Mouse (Mus musculus) heart, postnatal 0 days (tissue): ENCODE results near the gene Nepn. TPM values are rescaled to one million over a fixed set of nuclear protein-coding genes. Genes with fewer than 3 reads are reported as not detected.

Experiments used
- ATAC-seq: fragments of 200-750 bp; cut with Nextera tagmentation; 2 replicates; pipeline ENCODE4 v1.8.0; 2017; ENCODE audit warnings: low read depth, moderate number of reproducible peaks, moderate library complexity; ENCODE audit not compliant: insufficient read depth
- DNase-seq: peaks from one replicate; pipeline ENCODE4 v3.0.0-alpha.2; 2016; ENCODE audit warnings: low spot score
- H3K27ac ChIP-seq: fragments of 300-500 bp; sonication (generic); 2 replicates; pipeline ENCODE4 v1.5.1; 2014; ENCODE audit warnings: low read depth, mild to moderate bottlenecking
- H3K27me3 ChIP-seq: fragments of 300-500 bp; sonication (generic); 2 replicates; pipeline ENCODE4 v1.6.1; 2014; ENCODE audit warnings: low read length, mixed read lengths; ENCODE audit not compliant: control insufficient read depth, insufficient read depth
- H3K36me3 ChIP-seq: fragments of 300-500 bp; sonication (generic); replicated peaks from 2 replicates; pipeline ENCODE4 v1.6.1; 2014; ENCODE audit warnings: low read length, mixed read lengths; ENCODE audit not compliant: control insufficient read depth, insufficient read depth
- H3K4me1 ChIP-seq: fragments of 300-500 bp; sonication (generic); 2 replicates; pipeline ENCODE4 v1.6.1; 2014; ENCODE audit warnings: antibody characterized with exemption; ENCODE audit not compliant: control insufficient read depth, insufficient read depth
- H3K4me2 ChIP-seq: fragments of 300-500 bp; sonication (generic); 2 replicates; pipeline ENCODE4 v1.6.1; 2014; ENCODE audit warnings: low read depth, mild to moderate bottlenecking, low read length, moderate library complexity
- H3K4me3 ChIP-seq: fragments of 300-500 bp; sonication (generic); 2 replicates; pipeline ENCODE4 v1.5.1; 2014; ENCODE audit warnings: low read depth, low read length
- H3K9ac ChIP-seq: fragments of 300-500 bp; sonication (generic); replicated peaks from 2 replicates; pipeline ENCODE4 v1.6.1; 2014; ENCODE audit warnings: low read depth, low read length, mixed read lengths
- H3K9me3 ChIP-seq: fragments of 300-500 bp; sonication (generic); replicated peaks from 2 replicates; pipeline ENCODE4 v1.6.1; 2016; ENCODE audit warnings: low read length; ENCODE audit not compliant: control insufficient read depth
- CTCF ChIP-seq: IDR thresholded peaks from 2 replicates; pipeline ENCODE4 v1.5.1; 2016; ENCODE audit warnings: antibody characterized with exemption, control low read depth, low read depth
- EP300 ChIP-seq: IDR thresholded peaks from 2 replicates; pipeline ENCODE4 v1.6.1; 2016; ENCODE audit warnings: antibody characterized with exemption, low read depth
- WGBS: fragments of 180-500 bp; shearing (Covaris S2); extraction: QIAGEN DNeasy Blood & Tissue Kit; methylation state at CpG from one replicate; pipeline ENCODE4 v1.1.7; 2014; 5-methylcytosine and 5-hydroxymethylcytosine counted together
- polyA plus RNA-seq: library from polyadenylated mRNA; unstranded; fragments of >200 nt; fragmentation: Nextera tagmentation; extraction: Ambion mirVana; gene quantifications from 2 replicates; pipeline ENCODE4 v1.2.1, GENCODE M21; 2015
- total RNA-seq: library from RNA; depleted of rRNA; stranded (reverse); fragments of >200 nt; gene quantifications from 2 replicates; pipeline ENCODE4 v1.2.3, GENCODE M21; 2014; ENCODE audit warnings: low replicate concordance

Gene Nepn
- total and polyA plus RNA-seq, 2 experiments from 2014 or later = not detected

DNA sequence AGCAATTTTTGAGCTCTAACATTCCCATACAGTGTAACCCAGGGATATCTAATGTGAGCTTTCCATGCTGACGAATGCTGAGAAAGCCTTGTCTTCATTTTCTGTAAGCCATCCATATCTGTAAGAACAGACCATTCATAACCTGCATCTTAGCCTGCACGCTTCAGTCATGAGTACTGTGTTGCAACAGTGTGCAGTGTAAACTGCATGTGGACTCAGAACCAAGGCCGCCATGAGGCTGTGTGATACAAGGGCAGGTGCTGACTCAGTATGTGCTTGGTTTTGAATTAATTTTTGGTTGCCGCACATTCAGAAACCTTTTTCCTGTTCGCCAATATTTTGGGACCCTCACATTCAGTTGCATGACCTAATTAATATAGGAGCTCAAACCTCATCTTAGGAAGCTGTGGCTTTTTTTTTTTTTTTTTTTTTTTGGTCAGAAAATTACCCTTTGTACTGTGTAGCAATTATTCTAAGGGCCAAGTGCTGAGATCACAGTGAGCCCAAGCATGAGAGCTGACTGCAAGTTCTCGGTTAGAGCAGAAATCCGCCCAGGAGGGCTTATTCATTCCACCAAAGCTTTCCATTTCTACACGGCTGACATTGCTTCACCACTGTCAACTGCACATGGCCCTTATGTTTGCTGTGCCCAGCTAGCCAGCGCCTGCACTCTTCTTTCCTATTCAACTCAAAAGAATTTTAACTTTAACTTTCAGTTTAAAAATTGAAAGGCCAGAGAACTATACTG, 27.7 kb upstream of the Nepn start:
- DNase-seq (no peak), ATAC-seq (no peak)
- Histone ChIP-seq H3K27ac (no peak overlapping the region), H3K4me2 (no peak overlapping the region), H3K9me3 (no peaks in the 10 kb centered on the region), H3K4me3 (no peak overlapping the region), H3K27me3 (no peaks in the 10 kb centered on the region), H3K9ac (no peak overlapping the region), H3K4me1 (no peaks in the 10 kb centered on the region), H3K36me3 (peaks cover 3% of the 10 kb centered on the region; the same call in 1 of the 2 replicates)
- 88% methylated on average over 9 of the region's 9 CpGs for WGBS
- TF ChIP-seq EP300 (no peak), CTCF (no peak)

DNA sequence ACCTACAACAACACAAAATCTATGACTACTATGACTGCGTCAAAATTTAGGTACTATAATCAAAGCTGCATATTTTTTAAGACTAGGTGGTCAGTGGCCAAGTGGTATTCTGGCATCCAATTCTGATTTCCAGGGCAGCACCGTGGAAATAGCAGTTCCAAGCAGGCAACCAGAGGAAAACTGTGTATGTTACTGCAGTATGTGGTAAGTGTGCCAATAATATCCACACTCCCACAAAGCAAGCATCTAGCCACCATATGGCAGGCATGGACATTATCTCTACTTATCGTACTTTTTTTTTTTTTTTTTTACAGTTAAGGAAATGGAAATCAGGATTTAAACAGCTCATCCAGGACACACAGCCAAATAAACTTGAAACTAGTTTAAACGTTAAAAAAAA, 20.4 kb upstream of the Nepn start:
- Histone ChIP-seq H3K36me3 (no peaks in the 10 kb centered on the region), H3K27me3 (no peaks in the 10 kb centered on the region), H3K9me3 (no peaks in the 10 kb centered on the region), H3K4me3 (no peak overlapping the region), H3K27ac (no peak overlapping the region), H3K9ac (no peak overlapping the region), H3K4me2 (no peak overlapping the region), H3K4me1 (no peaks in the 10 kb centered on the region)
- WGBS = 63% methylated on average over 4 of the region's 4 CpGs
- DNase-seq = no peak
- no peak for TF ChIP-seq EP300
- TF ChIP-seq CTCF = no peak
- ATAC-seq = no peak

DNA sequence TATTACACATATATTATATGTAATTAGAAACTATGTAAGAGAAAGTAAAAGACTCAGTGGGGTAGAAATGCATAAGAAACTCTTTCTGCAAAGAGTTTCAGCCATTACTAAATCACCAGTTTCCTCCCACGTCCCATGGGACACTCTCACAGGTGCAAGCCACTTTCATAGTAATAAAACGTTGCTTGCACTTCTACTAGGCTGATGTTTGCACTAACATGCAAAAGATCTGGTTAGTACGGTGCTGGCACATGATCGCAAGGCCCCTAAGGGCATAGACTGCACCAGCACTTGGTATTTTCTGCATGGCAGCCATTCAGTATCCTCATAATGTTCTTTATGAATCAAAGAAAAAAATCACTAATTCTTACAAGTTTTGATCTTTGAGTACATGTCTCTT, 14.9 kb upstream of the Nepn start:
- WGBS = 81% methylated on average over 4 of the region's 4 CpGs
- ATAC-seq = no peak
- Histone ChIP-seq H3K27ac (no peak overlapping the region), H3K27me3 (no peaks in the 10 kb centered on the region), H3K9me3 (no peaks in the 10 kb centered on the region), H3K9ac (no peak overlapping the region), H3K36me3 (no peaks in the 10 kb centered on the region), H3K4me1 (no peaks in the 10 kb centered on the region), H3K4me2 (no peak overlapping the region), H3K4me3 (no peak overlapping the region)
- TF ChIP-seq EP300 (no peak), CTCF (no peak)
- DNase-seq = no peak

DNA sequence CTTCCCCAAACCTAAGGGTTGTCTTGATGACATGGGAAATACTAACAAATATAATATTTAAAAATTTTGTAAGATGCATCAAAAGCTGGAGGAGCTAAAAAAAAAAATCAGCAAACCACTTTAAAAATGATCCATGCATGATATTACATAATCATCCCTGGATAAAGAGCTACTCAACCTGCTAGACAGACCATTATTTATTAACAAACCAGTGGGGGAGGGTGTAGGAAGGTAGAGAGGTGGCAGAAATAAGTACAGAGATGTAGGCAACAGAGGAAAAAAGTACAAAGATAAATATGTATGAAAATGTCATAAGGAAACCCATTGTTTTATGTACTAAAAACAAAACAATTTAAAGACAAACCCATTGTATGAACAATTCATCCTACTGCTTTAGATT, 14.1 kb upstream of the Nepn start:
- Histone ChIP-seq H3K9ac (no peak overlapping the region), H3K9me3 (no peaks in the 10 kb centered on the region), H3K4me2 (no peak overlapping the region), H3K36me3 (no peaks in the 10 kb centered on the region), H3K27ac (no peak overlapping the region), H3K4me3 (no peak overlapping the region), H3K27me3 (no peaks in the 10 kb centered on the region), H3K4me1 (no peaks in the 10 kb centered on the region)
- ATAC-seq (no peak), DNase-seq (no peak)
- TF ChIP-seq CTCF (no peak), EP300 (no peak)

DNA sequence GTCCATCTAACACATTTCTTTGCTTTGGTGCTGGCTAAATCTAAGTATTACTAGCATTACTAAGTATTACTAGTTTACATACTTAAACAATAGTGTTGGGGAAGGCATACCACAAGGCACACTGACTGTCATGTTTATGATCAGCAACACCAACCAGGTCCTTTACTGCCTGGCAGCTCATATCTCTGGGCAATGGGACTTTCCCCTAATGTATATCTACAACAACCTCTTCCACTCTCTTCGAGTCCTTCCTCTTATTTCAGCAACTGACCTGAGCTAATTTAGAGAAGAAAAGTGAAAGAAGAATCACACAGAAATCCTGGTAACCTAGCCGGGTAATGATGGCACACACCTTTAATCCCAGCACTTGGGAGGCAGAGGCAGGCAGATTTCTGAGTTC, 12.3 kb upstream of the Nepn start:
- DNase-seq (no peak), ATAC-seq (no peak)
- no peak overlapping the region for H3K4me3 ChIP-seq
- WGBS = 79% methylated on average over 2 of the region's 2 CpGs
- no peaks in the 10 kb centered on the region for H3K27me3 ChIP-seq
- peaks cover 8% of the 10 kb centered on the region for H3K4me1 ChIP-seq
- H3K36me3 ChIP-seq = no peaks in the 10 kb centered on the region
- no peaks in the 10 kb centered on the region for H3K9me3 ChIP-seq
- H3K27ac ChIP-seq = no peak overlapping the region
- no peak for TF ChIP-seq CTCF
- TF ChIP-seq EP300 = no peak
- H3K9ac ChIP-seq = no peak overlapping the region
- no peak overlapping the region for H3K4me2 ChIP-seq

DNA sequence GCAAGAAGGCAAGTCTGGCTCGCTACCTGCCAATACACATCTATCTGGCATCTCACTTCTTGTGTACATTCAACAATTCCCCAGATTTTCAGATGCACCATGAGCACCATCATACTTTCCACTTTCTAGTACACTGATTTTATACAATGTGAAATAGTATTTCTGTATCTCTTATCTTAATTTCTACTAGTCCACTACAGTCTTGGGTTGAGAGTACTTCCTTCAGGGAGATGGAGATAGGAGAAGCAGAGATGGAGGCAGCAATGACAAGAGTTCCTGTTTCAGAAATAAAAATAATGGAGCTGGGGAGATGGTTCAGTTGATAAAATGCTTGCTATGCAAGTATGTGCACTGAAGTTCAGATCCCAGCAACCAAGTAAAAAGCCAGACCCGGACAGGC, 11.0 kb upstream of the Nepn start:
- TF ChIP-seq CTCF (no peak), EP300 (no peak)
- no peak overlapping the region for H3K4me3 ChIP-seq
- DNase-seq = no peak
- no peaks in the 10 kb centered on the region for H3K9me3 ChIP-seq
- no peak overlapping the region for H3K9ac ChIP-seq
- H3K36me3 ChIP-seq = no peaks in the 10 kb centered on the region
- no peak overlapping the region for H3K27ac ChIP-seq
- H3K4me1 ChIP-seq = peaks cover 11% of the 10 kb centered on the region
- ATAC-seq = no peak
- 97% methylated on average over 2 of the region's 2 CpGs for WGBS
- H3K27me3 ChIP-seq = no peaks in the 10 kb centered on the region
- H3K4me2 ChIP-seq = no peak overlapping the region
